Mouse (Mus musculus) ES-Bruce4 (cell line): ENCODE results near the gene Igtp. TPM values are rescaled to one million over a fixed set of nuclear protein-coding genes. Genes with fewer than 3 reads are reported as not detected.
A peak's percentile ranks its signal among the peaks of the same experiment; 100 is the strongest.
"Not testable (repeated sequence)": the region's sequence is repeated elsewhere in the genome, so short reads cannot be mapped to it uniquely, and the experiment has no call there.

Source experiments
- H3K27ac ChIP-seq: 2 replicates; pipeline ENCODE4 v1.5.1; 2012; ENCODE audit warnings: low read length, inconsistent platforms; ENCODE audit not compliant: insufficient read depth
- H3K27me3 ChIP-seq: 2 replicates; pipeline ENCODE4 v1.6.1; 2012; ENCODE audit warnings: mild to moderate bottlenecking, low read length, inconsistent platforms; ENCODE audit not compliant: control insufficient read depth, poor library complexity, insufficient read depth, severe bottlenecking
- H3K36me3 ChIP-seq: 2 replicates; pipeline ENCODE4 v1.6.1; 2012; ENCODE audit warnings: inconsistent platforms, mild to moderate bottlenecking, low read length, moderate library complexity; ENCODE audit not compliant: control insufficient read depth, poor library complexity, insufficient read depth, severe bottlenecking
- H3K4me1 ChIP-seq: one replicate; pipeline ENCODE4 v1.8.1; 2011; ENCODE audit warnings: low read length; ENCODE audit not compliant: control insufficient read depth, insufficient read depth
- H3K4me3 ChIP-seq: 2 replicates; pipeline ENCODE4 v1.5.1; 2011; ENCODE audit warnings: low read depth, mild to moderate bottlenecking, low read length
- H3K9ac ChIP-seq: 2 replicates; pipeline ENCODE4 v1.6.1; 2012; ENCODE audit warnings: low read depth, mild to moderate bottlenecking, inconsistent platforms; ENCODE audit not compliant: poor library complexity, severe bottlenecking
- H3K9me3 ChIP-seq: replicated peaks from 2 replicates; pipeline ENCODE4 v1.6.1; 2012; ENCODE audit warnings: mild to moderate bottlenecking, low read length, inconsistent platforms; ENCODE audit not compliant: control insufficient read depth, poor library complexity, insufficient read depth, severe bottlenecking
- CTCF ChIP-seq: IDR thresholded peaks from one replicate; pipeline ENCODE4 v1.8.1; 2011; ENCODE audit warnings: low read depth, low read length
- EP300 ChIP-seq: IDR thresholded peaks from 2 replicates; pipeline ENCODE4 v1.6.1; 2011; ENCODE audit warnings: low read depth, low read length; ENCODE audit not compliant: insufficient read depth
- POLR2A ChIP-seq: IDR thresholded peaks from one replicate; pipeline ENCODE4 v1.8.1; 2011; ENCODE audit warnings: low read length; ENCODE audit not compliant: insufficient read depth
- polyA plus RNA-seq: library from polyadenylated mRNA; stranded (reverse); fragments of >200 nt; gene quantifications from 2 replicates; pipeline ENCODE4 v1.2.4, GENCODE M21; 2011; ENCODE audit warnings: low read depth; ENCODE audit not compliant: missing spikeins, insufficient read depth, insufficient read length

The Igtp gene
- polyA plus RNA-seq, 1 experiment = 10.1 TPM

- H3K9ac ChIP-seq = no peak overlapping the region
- no peak overlapping the region for H3K4me3 ChIP-seq
- peaks cover 4% of the 10 kb centered on the region for H3K9me3 ChIP-seq
- H3K27me3 ChIP-seq = no peaks in the 10 kb centered on the region
- TF ChIP-seq POLR2A (no peak), EP300 (no peak), CTCF (no peak)
- H3K36me3 ChIP-seq = peaks cover 23% of the 10 kb centered on the region
- no peak overlapping the region for H3K27ac ChIP-seq
- no peaks in the 10 kb centered on the region for H3K4me1 ChIP-seq
Measured at GRCm38 (mm10) chr11:58169666-58170065, 29.7 kb upstream of the Igtp start.

DNA sequence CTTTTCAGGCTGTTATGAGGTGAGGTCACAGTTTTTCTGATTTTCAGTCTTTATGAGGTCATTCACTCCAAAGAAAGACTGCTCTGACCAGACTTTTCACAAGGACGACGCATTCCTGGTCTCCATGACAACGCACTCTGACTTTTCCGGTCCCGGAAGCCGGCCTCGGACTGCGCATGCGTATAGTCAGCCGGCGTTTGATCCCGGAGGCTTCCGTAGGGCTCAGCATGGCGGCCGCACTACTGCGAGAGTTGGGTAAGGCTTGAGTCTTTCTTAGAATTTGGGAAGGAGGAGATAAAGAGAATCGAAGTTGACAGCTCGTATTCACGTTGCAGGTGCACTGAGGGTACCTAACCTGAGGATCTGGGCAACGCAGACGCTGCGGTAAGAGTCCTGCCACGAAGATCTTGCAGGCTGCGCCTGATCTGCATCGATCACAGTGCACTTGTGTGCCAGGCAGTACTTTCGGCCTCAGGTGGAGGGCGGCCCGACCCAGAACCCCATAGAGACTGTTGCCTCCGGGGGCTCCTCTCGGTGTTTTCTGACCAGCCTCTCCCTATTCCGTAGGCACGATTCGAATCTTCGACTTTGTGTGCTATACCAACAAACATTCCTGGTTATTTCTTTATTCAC, 27.8 kb upstream of the Igtp start, which contains the start of gene Mrpl22:
Gene Mrpl22 (plus strand): TSS at position 203 of the 633 bp plus-strand sequence.
- H3K27ac ChIP-seq = no peak within 1 kb of the TSS

DNA sequence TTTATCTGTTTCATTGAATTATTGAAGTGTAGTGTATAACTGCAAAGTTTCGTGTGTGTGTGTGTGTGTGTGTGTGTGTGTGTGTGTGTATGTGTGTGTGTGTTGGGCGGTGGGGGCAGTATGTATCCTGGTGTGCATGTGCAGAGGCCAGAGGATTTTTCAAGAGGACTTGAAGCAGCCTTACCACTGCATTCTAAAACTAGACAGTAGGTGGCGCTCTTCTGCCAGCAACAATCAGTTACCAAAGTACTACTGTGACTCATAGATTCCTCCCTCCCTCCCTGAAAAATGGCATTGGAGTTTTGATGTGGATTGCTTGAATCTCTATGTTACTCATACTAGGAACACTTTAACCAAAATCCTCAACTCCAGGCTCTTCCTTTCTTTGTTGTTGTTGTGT, 19.8 kb upstream of the Igtp start:
- Histone ChIP-seq H3K27ac (no peak overlapping the region), H3K36me3 (peaks cover 9% of the 10 kb centered on the region), H3K9ac (no peak overlapping the region), H3K4me1 (no peaks in the 10 kb centered on the region), H3K4me3 (no peak overlapping the region), H3K27me3 (no peaks in the 10 kb centered on the region), H3K9me3 (no peaks in the 10 kb centered on the region)
- TF ChIP-seq POLR2A = no peak
- TF ChIP-seq EP300 = no peak
- TF ChIP-seq CTCF = peak; percentile 50

More for the DNA sequence above, 27.8 kb upstream of the Igtp start, which contains the start of gene Mrpl22:
- Histone ChIP-seq H3K27me3 (no peaks in the 10 kb centered on the region), H3K4me3 (peak within 1 kb of the TSS; percentile 91), H3K9me3 (no peaks in the 10 kb centered on the region), H3K4me1 (no peaks in the 10 kb centered on the region), H3K9ac (peak within 1 kb of the TSS; percentile 87), H3K36me3 (peaks cover 13% of the 10 kb centered on the region)
- TF ChIP-seq POLR2A (no peak), EP300 (no peak), CTCF (no peak)

GRCm38 (mm10) chr11:58179986-58180385, 19.4 kb upstream of the Igtp start:
- not testable (repeated sequence) for H3K27me3 ChIP-seq, H3K4me3 ChIP-seq, H3K27ac ChIP-seq, H3K9me3 ChIP-seq, H3K9ac ChIP-seq, H3K36me3 ChIP-seq, H3K4me1 ChIP-seq

- Histone ChIP-seq H3K4me3 (no peak overlapping the region), H3K4me1 (no peaks in the 10 kb centered on the region), H3K36me3 (no peaks in the 10 kb centered on the region; the same call in none of the 2 replicates), H3K9me3 (no peaks in the 10 kb centered on the region), H3K9ac (no peak overlapping the region), H3K27ac (no peak overlapping the region), H3K27me3 (no peaks in the 10 kb centered on the region)
- TF ChIP-seq EP300 (no peak), POLR2A (no peak), CTCF (no peak)
Measured at GRCm38 (mm10) chr11:58180756-58181155, 18.6 kb upstream of the Igtp start.

DNA sequence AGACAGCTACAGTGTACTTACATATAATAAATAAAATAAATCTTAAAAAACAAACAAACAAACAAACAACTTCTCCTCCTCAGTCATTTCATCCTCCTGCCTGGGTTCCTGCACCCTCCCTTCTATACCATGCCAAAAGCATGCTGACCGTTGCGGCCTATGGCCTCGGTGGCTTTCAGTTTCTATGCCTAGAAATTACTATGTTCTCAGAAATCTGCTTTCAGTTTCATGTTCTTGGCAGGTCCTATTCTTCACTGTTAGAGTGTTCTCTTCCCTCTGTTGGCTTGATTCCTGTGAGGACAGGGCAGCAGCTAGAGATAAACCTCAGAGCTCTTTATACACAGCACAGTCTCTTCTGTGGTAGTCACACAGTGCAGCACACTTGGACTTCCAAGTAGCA, 15.8 kb upstream of the Igtp start:
- no peaks in the 10 kb centered on the region for H3K9me3 ChIP-seq
- no peaks in the 10 kb centered on the region for H3K27me3 ChIP-seq
- no peaks in the 10 kb centered on the region for H3K4me1 ChIP-seq
- H3K36me3 ChIP-seq = no peaks in the 10 kb centered on the region
- no peak overlapping the region for H3K27ac ChIP-seq
- H3K4me3 ChIP-seq = no peak overlapping the region
- H3K9ac ChIP-seq = no peak overlapping the region
- no peak for TF ChIP-seq CTCF
- no peak for TF ChIP-seq EP300
- no peak for TF ChIP-seq POLR2A
